Mouse (Mus musculus): Measurements from ENCODE around the gene Cyp2u1.

Gene Cyp2u1

GRCm38 (mm10) chr3:131307811-131308210 lies 4.8 kb upstream of the Cyp2u1 start:
- in situ Hi-C loops (cut with MboI, MseI) = no loop called here

- in situ Hi-C loops (cut with MboI, MseI) = no loop called here
Measured at GRCm38 (mm10) chr3:131306255-131306654, 3.2 kb upstream of the Cyp2u1 start.

- in situ Hi-C loops (cut with MboI, MseI) = no loop called here
Measured at GRCm38 (mm10) chr3:131303320-131303714, 290 bp upstream of the Cyp2u1 start.

GRCm38 (mm10) chr3:131299908-131300307 lies 3.1 kb downstream of the Cyp2u1 start:
- in situ Hi-C loops (cut with MboI, MseI) = no loop called here

- in situ Hi-C loops (cut with MboI, MseI) = no loop called here
Measured at GRCm38 (mm10) chr3:131299078-131299477, 3.9 kb downstream of the Cyp2u1 start.

GRCm38 (mm10) chr3:131296893-131297292 lies 6.1 kb downstream of the Cyp2u1 start:
- in situ Hi-C loops (cut with MboI, MseI) = no loop called here

GRCm38 (mm10) chr3:131295513-131296200 lies 7.4 kb downstream of the Cyp2u1 start:
- in situ Hi-C loops (cut with MboI, MseI) = no loop called here

- in situ Hi-C loops (cut with MboI, MseI) = no loop called here
Measured at GRCm38 (mm10) chr3:131294503-131294902, 8.5 kb downstream of the Cyp2u1 start.

GRCm38 (mm10) chr3:131292959-131293358 lies 10.1 kb downstream of the Cyp2u1 start:
- in situ Hi-C loops (cut with MboI, MseI) = no loop called here

GRCm38 (mm10) chr3:131292349-131292748 lies 10.7 kb downstream of the Cyp2u1 start:
- in situ Hi-C loops (cut with MboI, MseI) = no loop called here

- in situ Hi-C loops (cut with MboI, MseI) = no loop called here
Measured at GRCm38 (mm10) chr3:131291890-131292289, 11.1 kb downstream of the Cyp2u1 start.

- in situ Hi-C loops (cut with MboI, MseI) = no loop called here
Measured at GRCm38 (mm10) chr3:131274151-131274550, 28.9 kb downstream of the Cyp2u1 start.

GRCm38 (mm10) chr3:131272374-131273100 lies 30.5 kb downstream of the Cyp2u1 start:
- in situ Hi-C loops (cut with MboI, MseI) = no loop called here

GRCm38 (mm10) chr3:131271559-131272373 lies 31.3 kb downstream of the Cyp2u1 start, which contains the start of gene Hadh:
TSS of gene Hadh (minus strand) at chr3:131272101.
- in situ Hi-C loops (cut with MboI, MseI) = no loop called here

GRCm38 (mm10) chr3:131271157-131271556 lies 31.9 kb downstream of the Cyp2u1 start:
- in situ Hi-C loops (cut with MboI, MseI) = no loop called here

GRCm38 (mm10) chr3:131270381-131270780 lies 32.6 kb downstream of the Cyp2u1 start:
- in situ Hi-C loops (cut with MboI, MseI) = no loop called here

- in situ Hi-C loops (cut with MboI, MseI) = no loop called here
Measured at GRCm38 (mm10) chr3:131266366-131267050, 36.5 kb downstream of the Cyp2u1 start.

GRCm38 (mm10) chr3:131265516-131265915 lies 37.5 kb downstream of the Cyp2u1 start:
- in situ Hi-C loops (cut with MboI, MseI) = no loop called here

GRCm38 (mm10) chr3:131263766-131264486 lies 39.1 kb downstream of the Cyp2u1 start:
- in situ Hi-C loops (cut with MboI, MseI) = no loop called here

- in situ Hi-C loops (cut with MboI, MseI) = no loop called here
Measured at GRCm38 (mm10) chr3:131260418-131260817, 42.6 kb downstream of the Cyp2u1 start.

GRCm38 (mm10) chr3:131259392-131259965 lies 43.5 kb downstream of the Cyp2u1 start:
- in situ Hi-C loops (cut with MboI, MseI) = no loop called here
